Mouse (Mus musculus) left cerebral cortex, adult 2 months (tissue): ENCODE measurements around the gene Gm11569. TPM values are rescaled to one million over a fixed set of nuclear protein-coding genes. Genes with fewer than 3 reads are reported as not detected.
"Not testable (repeated sequence)": the region's sequence is repeated elsewhere in the genome, so short reads cannot be mapped to it uniquely, and the experiment has no call there.

ENCODE experiments used
- DNase-seq, 2 experiments: peaks; one replicate each; pipeline ENCODE4 v3.0.0; 2021 to 2022; ENCODE audit warnings: low spot score in 2 of 2, mixed read lengths in 1 of 2; ENCODE audit errors: extremely low spot score in 1 of 2
- H3K27ac ChIP-seq: fragments of 200-600 bp; 2 replicates; pipeline ENCODE4 v1.8.1; 2022
- H3K4me3 ChIP-seq: fragments of 200-600 bp; 2 replicates; pipeline ENCODE4 v1.8.1; 2022
- CTCF ChIP-seq: fragments of 200-600 bp; IDR thresholded peaks from 2 replicates; pipeline ENCODE4 v1.8.1; 2022; ENCODE audit warnings: antibody characterized with exemption, mild to moderate bottlenecking, moderate library complexity
- intact Hi-C: fragments of 180-260 bp; cut with DNase I; formaldehyde crosslinking; loops from one replicate; pipeline ENCODE4 v1.15.1; 2025
- long read RNA-seq, 2 experiments: library from polyadenylated mRNA; stranded (forward); transcript quantifications; one replicate each; pipeline ENCODE4 v2.0.0; 2021; ENCODE audit warnings: borderline mapping rate in 2 of 2
- total RNA-seq, 2 experiments: library from RNA; stranded (reverse); gene quantifications; 2 replicates each; pipeline ENCODE4 v1.2.3; 2021

The Gm11569 gene
- total RNA-seq, result not detected
- long read RNA-seq, experiment 1, result 0 reads
- long read RNA-seq, experiment 2, result 0 reads

- intact Hi-C loops, H3K4me3 ChIP-seq, H3K27ac ChIP-seq, DNase-seq: not testable (repeated sequence)
These were observed at the start of gene Gm11569 for GRCm38 (mm10) chr11:99798832-99799231. Gm11569 (minus strand) TSS chr11:99798932.

GRCm38 (mm10) chr11:99846746-99847145 is 48.0 kb upstream of the Gm11569 start:
- H3K27ac ChIP-seq, result no peak overlapping the region
- no peak overlapping the region for H3K4me3 ChIP-seq
- no peak for TF ChIP-seq CTCF
- intact Hi-C loops, result no loop called here
- no peak for DNase-seq

GRCm38 (mm10) chr11:99842185-99842584 is 43.5 kb upstream of the Gm11569 start:
- no peak overlapping the region for H3K27ac ChIP-seq
- no peak overlapping the region for H3K4me3 ChIP-seq
- TF ChIP-seq CTCF, result no peak
- intact Hi-C loops, result no loop called here
- no peak for DNase-seq

GRCm38 (mm10) chr11:99837966-99838365 is 39.2 kb upstream of the Gm11569 start, which contains the start of gene 2300003K06Rik:
2300003K06Rik (minus strand) TSS chr11:99838066.
- no peak within 1 kb of the TSS for H3K4me3 ChIP-seq
- no peak within 1 kb of the TSS for H3K27ac ChIP-seq
- DNase-seq, result no peak
- intact Hi-C loops, result no loop called here
- TF ChIP-seq CTCF, result no peak

GRCm38 (mm10) chr11:99815566-99815965 is 16.8 kb upstream of the Gm11569 start, which contains the start of gene Gm11564:
Gm11564 (minus strand) TSS chr11:99815666.
- DNase-seq, H3K27ac ChIP-seq, H3K4me3 ChIP-seq, intact Hi-C loops: not testable (repeated sequence)

GRCm38 (mm10) chr11:99809792-99810191 is 11.1 kb upstream of the Gm11569 start, which contains the start of gene Krtap4-13:
Krtap4-13 (minus strand) TSS chr11:99809892.
- H3K27ac ChIP-seq, intact Hi-C loops, H3K4me3 ChIP-seq, DNase-seq: not testable (repeated sequence)

GRCm38 (mm10) chr11:99804346-99804745 is 5.6 kb upstream of the Gm11569 start, which contains the start of gene Gm11554:
Gm11554 (minus strand) TSS chr11:99804446.
- intact Hi-C loops, H3K4me3 ChIP-seq, H3K27ac ChIP-seq, DNase-seq: not testable (repeated sequence)

- no peak for TF ChIP-seq CTCF
- H3K27ac ChIP-seq, result no peak within 1 kb of the TSS
- intact Hi-C loops, result no loop called here
- no peak for DNase-seq
- H3K4me3 ChIP-seq, result no peak within 1 kb of the TSS
These were observed 5.4 kb downstream of the Gm11569 start, which contains the start of gene Gm11596 for GRCm38 (mm10) chr11:99793367-99793766. Gm11596 (minus strand) TSS chr11:99793467.

- intact Hi-C loops, H3K27ac ChIP-seq, H3K4me3 ChIP-seq, DNase-seq: not testable (repeated sequence)
These were observed 13.8 kb downstream of the Gm11569 start, which contains the start of gene Krtap4-9 for GRCm38 (mm10) chr11:99784900-99785299. Krtap4-9 (plus strand) TSS chr11:99785200.

- Histone ChIP-seq H3K4me3 (no peak within 1 kb of the TSS), H3K27ac (no peak within 1 kb of the TSS)
- DNase-seq, result no peak
- intact Hi-C loops, result no loop called here
- TF ChIP-seq CTCF, result no peak
These were observed 18.1 kb downstream of the Gm11569 start, which contains the start of gene Krtap4-8 for GRCm38 (mm10) chr11:99780604-99781003. Krtap4-8 (minus strand) TSS chr11:99780704.

GRCm38 (mm10) chr11:99778401-99778800 is 20.3 kb downstream of the Gm11569 start:
- H3K4me3 ChIP-seq, result no peak overlapping the region
- no peak overlapping the region for H3K27ac ChIP-seq
- TF ChIP-seq CTCF, result no peak
- no peak for DNase-seq
- intact Hi-C loops, result no loop called here

GRCm38 (mm10) chr11:99772813-99773212 is 25.9 kb downstream of the Gm11569 start, which contains the start of gene Gm11595:
Gm11595 (minus strand) TSS chr11:99772913.
- H3K27ac ChIP-seq, intact Hi-C loops, H3K4me3 ChIP-seq, DNase-seq: not testable (repeated sequence)

- DNase-seq, result no peak
- H3K27ac ChIP-seq, result no peak overlapping the region
- H3K4me3 ChIP-seq, result no peak overlapping the region
- no peak for TF ChIP-seq CTCF
- intact Hi-C loops, result no loop called here
These were observed 30.3 kb downstream of the Gm11569 start for GRCm38 (mm10) chr11:99768410-99768809.
